Mouse (Mus musculus): Measurements from ENCODE around the gene Zc3h12d. TPM values are rescaled to one million over a fixed set of nuclear protein-coding genes. Genes with fewer than 3 reads are reported as not detected.

Gene Zc3h12d
- polyA plus RNA-seq, 1 experiment from 2014 or later = 0.14 TPM

- Histone ChIP-seq H3K4me1 (ENCODE audit: control insufficient read depth in 2 of 2, insufficient read depth in 2 of 2, low read length in 2 of 2) (0 out of 4 replicates have a peak, but pooled peaks cover 0 to 2% of the 10 kb centered on the region in 2 experiments), H3K27me3 (ENCODE audit: control insufficient read depth, insufficient read depth, low read length) (no peaks in the 10 kb centered on the region), H3K27ac (replicated peaks in 1 of 2; ENCODE audit: control insufficient read depth in 1 of 2, insufficient read depth in 1 of 2, low read depth in 2 of 2, low read length in 2 of 2) (no peak overlapping the region), H3K4me2 (ENCODE audit: low read length) (no peak overlapping the region), H3K9ac (ENCODE audit: low read length) (no peak overlapping the region), H3K36me3 (ENCODE audit: control insufficient read depth, insufficient read depth, low read length) (peaks cover 77% of the 10 kb centered on the region), H3K4me3 (ENCODE audit: control insufficient read depth in 1 of 2, insufficient read depth in 1 of 2, low read depth in 1 of 2, low read length in 2 of 2) (no peak overlapping the region), H3K9me3 (ENCODE audit: control insufficient read depth, low read length) (no peaks in the 10 kb centered on the region)
- 45% methylated on average over 2 of the region's 2 CpGs for WGBS
- no peak for ATAC-seq (ENCODE audit: insufficient number of reproducible peaks, insufficient read depth, low FRiP score, low read depth)
Observed at GRCm38 (mm10) chr10:7816476-7816875, 15.8 kb upstream of the Zc3h12d start.

GRCm38 (mm10) chr10:7818676-7819075 is 13.6 kb upstream of the Zc3h12d start:
- WGBS = 92% methylated on average over 4 of the region's 4 CpGs
- 0 out of 4 replicates have a peak, but pooled peaks cover 0 to 2% of the 10 kb centered on the region in 2 experiments for H3K4me1 ChIP-seq (ENCODE audit: control insufficient read depth in 2 of 2, insufficient read depth in 2 of 2, low read length in 2 of 2)
- H3K4me2 ChIP-seq (ENCODE audit: low read length) = no peak overlapping the region
- no peak overlapping the region for H3K27ac ChIP-seq (replicated peaks in 1 of 2; ENCODE audit: control insufficient read depth in 1 of 2, insufficient read depth in 1 of 2, low read depth in 2 of 2, low read length in 2 of 2)
- no peak overlapping the region for H3K9ac ChIP-seq (ENCODE audit: low read length)
- ATAC-seq (ENCODE audit: insufficient number of reproducible peaks, insufficient read depth, low FRiP score, low read depth) = no peak
- H3K9me3 ChIP-seq (ENCODE audit: control insufficient read depth, low read length) = no peaks in the 10 kb centered on the region
- peaks cover 79% of the 10 kb centered on the region for H3K36me3 ChIP-seq (ENCODE audit: control insufficient read depth, insufficient read depth, low read length)
- H3K27me3 ChIP-seq (ENCODE audit: control insufficient read depth, insufficient read depth, low read length) = no peaks in the 10 kb centered on the region
- H3K4me3 ChIP-seq (ENCODE audit: control insufficient read depth in 1 of 2, insufficient read depth in 1 of 2, low read depth in 1 of 2, low read length in 2 of 2) = no peak overlapping the region

- Histone ChIP-seq H3K4me2 (ENCODE audit: low read length) (no peak overlapping the region), H3K9ac (ENCODE audit: low read length) (no peak overlapping the region), H3K36me3 (ENCODE audit: control insufficient read depth, insufficient read depth, low read length) (peaks cover 79% of the 10 kb centered on the region), H3K27me3 (ENCODE audit: control insufficient read depth, insufficient read depth, low read length) (no peaks in the 10 kb centered on the region), H3K27ac (replicated peaks in 1 of 2; ENCODE audit: control insufficient read depth in 1 of 2, insufficient read depth in 1 of 2, low read depth in 2 of 2, low read length in 2 of 2) (no peak overlapping the region; a peak in 1 of 4 replicates), H3K4me1 (ENCODE audit: control insufficient read depth in 2 of 2, insufficient read depth in 2 of 2, low read length in 2 of 2) (0 out of 4 replicates have a peak, but pooled peaks cover 0 to 2% of the 10 kb centered on the region in 2 experiments), H3K4me3 (ENCODE audit: control insufficient read depth in 1 of 2, insufficient read depth in 1 of 2, low read depth in 1 of 2, low read length in 2 of 2) (no peak overlapping the region), H3K9me3 (ENCODE audit: control insufficient read depth, low read length) (no peaks in the 10 kb centered on the region)
- 86% methylated on average over 4 of the region's 4 CpGs for WGBS
- no peak for ATAC-seq (ENCODE audit: insufficient number of reproducible peaks, insufficient read depth, low FRiP score, low read depth)
Observed at GRCm38 (mm10) chr10:7819156-7819555, 13.1 kb upstream of the Zc3h12d start.

GRCm38 (mm10) chr10:7819603-7820002 is 12.7 kb upstream of the Zc3h12d start:
- Histone ChIP-seq H3K36me3 (ENCODE audit: control insufficient read depth, insufficient read depth, low read length) (peaks cover 75% of the 10 kb centered on the region), H3K4me1 (ENCODE audit: control insufficient read depth in 2 of 2, insufficient read depth in 2 of 2, low read length in 2 of 2) (0 out of 4 replicates have a peak, but pooled peaks cover 0 to 2% of the 10 kb centered on the region in 2 experiments), H3K4me2 (ENCODE audit: low read length) (no peak overlapping the region), H3K27ac (replicated peaks in 1 of 2; ENCODE audit: control insufficient read depth in 1 of 2, insufficient read depth in 1 of 2, low read depth in 2 of 2, low read length in 2 of 2) (no peak overlapping the region; a peak in 1 of 4 replicates), H3K9ac (ENCODE audit: low read length) (no peak overlapping the region), H3K4me3 (ENCODE audit: control insufficient read depth in 1 of 2, insufficient read depth in 1 of 2, low read depth in 1 of 2, low read length in 2 of 2) (no peak overlapping the region), H3K27me3 (ENCODE audit: control insufficient read depth, insufficient read depth, low read length) (no peaks in the 10 kb centered on the region), H3K9me3 (ENCODE audit: control insufficient read depth, low read length) (no peaks in the 10 kb centered on the region)
- WGBS = 73% methylated on average over 4 of the region's 4 CpGs
- no peak for ATAC-seq (ENCODE audit: insufficient number of reproducible peaks, insufficient read depth, low FRiP score, low read depth)

GRCm38 (mm10) chr10:7820171-7820570 is 12.1 kb upstream of the Zc3h12d start:
- Histone ChIP-seq H3K4me1 (ENCODE audit: control insufficient read depth in 2 of 2, insufficient read depth in 2 of 2, low read length in 2 of 2) (0 out of 4 replicates have a peak, but pooled peaks cover 0 to 2% of the 10 kb centered on the region in 2 experiments), H3K27ac (replicated peaks in 1 of 2; ENCODE audit: control insufficient read depth in 1 of 2, insufficient read depth in 1 of 2, low read depth in 2 of 2, low read length in 2 of 2) (no peak overlapping the region), H3K27me3 (ENCODE audit: control insufficient read depth, insufficient read depth, low read length) (no peaks in the 10 kb centered on the region), H3K9ac (ENCODE audit: low read length) (no peak overlapping the region), H3K9me3 (ENCODE audit: control insufficient read depth, low read length) (no peaks in the 10 kb centered on the region), H3K36me3 (ENCODE audit: control insufficient read depth, insufficient read depth, low read length) (peaks cover 70% of the 10 kb centered on the region), H3K4me2 (ENCODE audit: low read length) (no peak overlapping the region), H3K4me3 (ENCODE audit: control insufficient read depth in 1 of 2, insufficient read depth in 1 of 2, low read depth in 1 of 2, low read length in 2 of 2) (no peak overlapping the region)
- WGBS = 90% methylated on average over 5 of the region's 5 CpGs
- ATAC-seq (ENCODE audit: insufficient number of reproducible peaks, insufficient read depth, low FRiP score, low read depth) = no peak

- Histone ChIP-seq H3K4me2 (ENCODE audit: low read length) (no peak overlapping the region), H3K4me3 (ENCODE audit: control insufficient read depth in 1 of 2, insufficient read depth in 1 of 2, low read depth in 1 of 2, low read length in 2 of 2) (no peak overlapping the region), H3K36me3 (ENCODE audit: control insufficient read depth, insufficient read depth, low read length) (peaks cover 59% of the 10 kb centered on the region), H3K27ac (replicated peaks in 1 of 2; ENCODE audit: control insufficient read depth in 1 of 2, insufficient read depth in 1 of 2, low read depth in 2 of 2, low read length in 2 of 2) (no peak overlapping the region), H3K9ac (ENCODE audit: low read length) (no peak overlapping the region), H3K4me1 (ENCODE audit: control insufficient read depth in 2 of 2, insufficient read depth in 2 of 2, low read length in 2 of 2) (0 out of 4 replicates have a peak, but pooled peaks cover 0 to 2% of the 10 kb centered on the region in 2 experiments), H3K27me3 (ENCODE audit: control insufficient read depth, insufficient read depth, low read length) (no peaks in the 10 kb centered on the region), H3K9me3 (ENCODE audit: control insufficient read depth, low read length) (no peaks in the 10 kb centered on the region)
- 92% methylated on average over 12 of the region's 12 CpGs for WGBS
- ATAC-seq (ENCODE audit: insufficient number of reproducible peaks, insufficient read depth, low FRiP score, low read depth) = no peak
Observed at GRCm38 (mm10) chr10:7821981-7822380, 10.3 kb upstream of the Zc3h12d start.

- Histone ChIP-seq H3K27ac (replicated peaks in 1 of 2; ENCODE audit: control insufficient read depth in 1 of 2, insufficient read depth in 1 of 2, low read depth in 2 of 2, low read length in 2 of 2) (no peak overlapping the region), H3K4me2 (ENCODE audit: low read length) (no peak overlapping the region), H3K4me1 (ENCODE audit: control insufficient read depth in 2 of 2, insufficient read depth in 2 of 2, low read length in 2 of 2) (no peaks in the 10 kb centered on the region), H3K36me3 (ENCODE audit: control insufficient read depth, insufficient read depth, low read length) (peaks cover 40% of the 10 kb centered on the region), H3K9me3 (ENCODE audit: control insufficient read depth, low read length) (no peaks in the 10 kb centered on the region), H3K4me3 (ENCODE audit: control insufficient read depth in 1 of 2, insufficient read depth in 1 of 2, low read depth in 1 of 2, low read length in 2 of 2) (no peak overlapping the region), H3K9ac (ENCODE audit: low read length) (no peak overlapping the region), H3K27me3 (ENCODE audit: control insufficient read depth, insufficient read depth, low read length) (no peaks in the 10 kb centered on the region)
- 75% methylated on average over 9 of the region's 9 CpGs for WGBS
- no peak for ATAC-seq (ENCODE audit: insufficient number of reproducible peaks, insufficient read depth, low FRiP score, low read depth)
Observed at GRCm38 (mm10) chr10:7824663-7825280, 7.5 kb upstream of the Zc3h12d start.

- Histone ChIP-seq H3K4me2 (ENCODE audit: low read length) (no peak overlapping the region), H3K27me3 (ENCODE audit: control insufficient read depth, insufficient read depth, low read length) (no peaks in the 10 kb centered on the region), H3K9ac (ENCODE audit: low read length) (no peak overlapping the region), H3K9me3 (ENCODE audit: control insufficient read depth, low read length) (no peaks in the 10 kb centered on the region), H3K36me3 (ENCODE audit: control insufficient read depth, insufficient read depth, low read length) (peaks cover 40% of the 10 kb centered on the region), H3K4me1 (ENCODE audit: control insufficient read depth in 2 of 2, insufficient read depth in 2 of 2, low read length in 2 of 2) (no peaks in the 10 kb centered on the region), H3K27ac (replicated peaks in 1 of 2; ENCODE audit: control insufficient read depth in 1 of 2, insufficient read depth in 1 of 2, low read depth in 2 of 2, low read length in 2 of 2) (no peak overlapping the region), H3K4me3 (ENCODE audit: control insufficient read depth in 1 of 2, insufficient read depth in 1 of 2, low read depth in 1 of 2, low read length in 2 of 2) (no peak overlapping the region)
- no peak for ATAC-seq (ENCODE audit: insufficient number of reproducible peaks, insufficient read depth, low FRiP score, low read depth)
- 91% methylated on average over 4 of the region's 4 CpGs for WGBS
Observed at GRCm38 (mm10) chr10:7825281-7825665, 7.0 kb upstream of the Zc3h12d start.
